Mouse (Mus musculus) stomach, embryonic 15.5 days (tissue): ENCODE measurements around the gene Gm29110. TPM values are rescaled to one million over a fixed set of nuclear protein-coding genes. Genes with fewer than 3 reads are reported as not detected.
"Not testable (repeated sequence)": the region's sequence is repeated elsewhere in the genome, so short reads cannot be mapped to it uniquely, and the experiment has no call there.

ENCODE experiments used
- ATAC-seq: fragments of 200-750 bp; cut with Nextera tagmentation; 2 replicates; pipeline ENCODE4 v1.8.0; 2017; ENCODE audit warnings: low read depth, moderate number of reproducible peaks, moderate TSS enrichment; ENCODE audit not compliant: insufficient read depth, low FRiP score
- H3K27ac ChIP-seq: fragments of 300-500 bp; sonication (generic); 2 replicates; pipeline ENCODE4 v1.5.1; 2015; ENCODE audit warnings: mild to moderate bottlenecking, inconsistent platforms
- H3K27me3 ChIP-seq: fragments of 300-500 bp; sonication (generic); replicated peaks from 2 replicates; pipeline ENCODE4 v1.6.1; 2015; ENCODE audit warnings: inconsistent platforms
- H3K36me3 ChIP-seq: fragments of 300-500 bp; sonication (generic); 2 replicates; pipeline ENCODE4 v1.6.1; 2015; ENCODE audit warnings: inconsistent platforms
- H3K4me1 ChIP-seq: fragments of 300-500 bp; sonication (generic); 2 replicates; pipeline ENCODE4 v1.6.1; 2015; ENCODE audit warnings: inconsistent platforms
- H3K4me2 ChIP-seq: fragments of 300-500 bp; sonication (generic); 2 replicates; pipeline ENCODE4 v1.6.1; 2015; ENCODE audit warnings: mild to moderate bottlenecking, inconsistent platforms
- H3K4me3 ChIP-seq: fragments of 300-500 bp; sonication (generic); replicated peaks from 2 replicates; pipeline ENCODE4 v1.5.1; 2015; ENCODE audit warnings: inconsistent platforms
- H3K9ac ChIP-seq: fragments of 300-500 bp; sonication (generic); 2 replicates; pipeline ENCODE4 v1.6.1; 2015; ENCODE audit warnings: inconsistent platforms
- H3K9me3 ChIP-seq: fragments of 300-500 bp; sonication (generic); 2 replicates; pipeline ENCODE4 v1.6.1; 2016; ENCODE audit warnings: inconsistent platforms
- WGBS: fragments of 180-500 bp; shearing (Covaris S2); methylation state at CpG from one replicate; pipeline ENCODE4 v1.1.7; 2015; 5-methylcytosine and 5-hydroxymethylcytosine counted together
- polyA plus RNA-seq: library from polyadenylated mRNA; unstranded; fragments of >200 nt; fragmentation: Nextera tagmentation; extraction: Ambion mirVana; gene quantifications from 2 replicates; pipeline ENCODE4 v1.2.1, GENCODE M21; 2015

Gene Gm29110
- not detected in 2 replicates for polyA plus RNA-seq

DNA sequence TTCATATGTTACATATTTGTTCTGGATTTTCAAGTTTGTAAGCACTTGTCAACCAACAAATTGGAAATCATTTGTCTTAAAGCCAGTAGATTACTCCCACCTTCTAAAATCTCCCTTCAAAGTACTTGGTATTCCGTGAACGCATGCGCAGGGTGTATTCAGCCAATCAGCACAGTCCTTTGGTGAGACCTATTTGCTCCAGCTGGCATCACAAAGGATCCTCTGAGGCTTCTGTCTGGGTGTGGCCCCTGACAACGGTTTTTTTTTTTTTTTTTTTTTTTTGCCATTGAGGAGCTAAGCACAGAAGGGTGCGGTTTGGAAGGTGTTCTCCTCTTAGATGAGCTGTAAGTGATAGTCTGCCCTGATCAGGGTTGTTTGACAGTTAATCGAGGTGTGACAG, at the start of gene Gm29110:
Gene Gm29110 (plus strand): TSS at position 301 of the 400 bp plus-strand sequence.
- H3K9ac ChIP-seq, H3K27me3 ChIP-seq, H3K9me3 ChIP-seq, ATAC-seq, H3K4me1 ChIP-seq, H3K36me3 ChIP-seq, H3K4me2 ChIP-seq, H3K27ac ChIP-seq, H3K4me3 ChIP-seq: not testable (repeated sequence)
- 76% methylated on average over 3 of the region's 6 CpGs for WGBS

Other genes starting within 250 kb of the Gm29110 start
- gene Gm21913, start 153.4 kb downstream of the Gm29110 start, polyA plus RNA-seq = not detected in 2 replicates